Mouse (Mus musculus) neural tube, embryonic 14.5 days (tissue): Measurements from ENCODE around the gene Abcb1b. TPM values are rescaled to one million over a fixed set of nuclear protein-coding genes. Genes with fewer than 3 reads are reported as not detected.
"Not testable (repeated sequence)": the region's sequence is repeated elsewhere in the genome, so short reads cannot be mapped to it uniquely, and the experiment has no call there.

Experiments used
- ATAC-seq: fragments of 200-750 bp; cut with Nextera tagmentation; 2 replicates; pipeline ENCODE4 v1.8.0; 2017; ENCODE audit warnings: low read depth, mild to moderate bottlenecking, moderate TSS enrichment, moderate library complexity
- H3K27ac ChIP-seq: fragments of 300-500 bp; sonication (generic); 2 replicates; pipeline ENCODE4 v1.5.1; 2014; ENCODE audit warnings: low read depth, mild to moderate bottlenecking, control low read depth, low read length, moderate library complexity, mixed read lengths
- H3K27me3 ChIP-seq: fragments of 300-500 bp; sonication (generic); 2 replicates; pipeline ENCODE4 v1.6.1; 2014; ENCODE audit warnings: low read length; ENCODE audit not compliant: control insufficient read depth, insufficient read depth
- H3K36me3 ChIP-seq: fragments of 300-500 bp; sonication (generic); 2 replicates; pipeline ENCODE4 v1.6.1; 2014; ENCODE audit warnings: low read length, mixed read lengths; ENCODE audit not compliant: control insufficient read depth, insufficient read depth
- H3K4me1 ChIP-seq: fragments of 300-500 bp; sonication (generic); 2 replicates; pipeline ENCODE4 v1.6.1; 2014; ENCODE audit warnings: low read length; ENCODE audit not compliant: control insufficient read depth, insufficient read depth
- H3K4me2 ChIP-seq: fragments of 300-500 bp; sonication (generic); 2 replicates; pipeline ENCODE4 v1.6.1; 2014; ENCODE audit warnings: mild to moderate bottlenecking, low read depth, low read length, control low read depth
- H3K4me3 ChIP-seq: fragments of 300-500 bp; sonication (generic); 2 replicates; pipeline ENCODE4 v1.5.1; 2014; ENCODE audit warnings: low read depth, low read length, control low read depth, mixed read lengths
- H3K9ac ChIP-seq: fragments of 300-500 bp; sonication (generic); replicated peaks from 2 replicates; pipeline ENCODE4 v1.6.1; 2014; ENCODE audit warnings: low read depth, mild to moderate bottlenecking, control low read depth, low read length, mixed read lengths
- H3K9me3 ChIP-seq: fragments of 300-500 bp; sonication (generic); 2 replicates; pipeline ENCODE4 v1.6.1; 2016; ENCODE audit warnings: low read length; ENCODE audit not compliant: control insufficient read depth
- whole genome bisulfite sequencing: fragments of 180-500 bp; shearing (Covaris S2); extraction: QIAGEN DNeasy Blood & Tissue Kit; methylation state at CpG from one replicate; pipeline ENCODE4 v1.1.7; 2014; 5-methylcytosine and 5-hydroxymethylcytosine counted together
- polyA plus RNA-seq: library from polyadenylated mRNA; unstranded; fragments of >200 nt; fragmentation: Nextera tagmentation; extraction: Ambion mirVana; gene quantifications from 2 replicates; pipeline ENCODE4 v1.2.1, GENCODE M21; 2014

The Abcb1b gene
- polyA plus RNA-seq, 1 experiment from 2014 or later: 0.51 TPM

- H3K4me1 ChIP-seq: peaks cover 5% of the 10 kb centered on the region; the same call in 1 of the 2 replicates
- H3K4me3 ChIP-seq: peak overlapping the region; percentile 18; the same call in 1 of the 2 replicates
- peak overlapping the region; percentile 47 for H3K4me2 ChIP-seq
- 15% methylated on average over 7 of the region's 8 CpGs for WGBS
- H3K9me3 ChIP-seq: no peaks in the 10 kb centered on the region
- H3K27me3 ChIP-seq: no peaks in the 10 kb centered on the region
- ATAC-seq: peak; percentile 68
- no peaks in the 10 kb centered on the region for H3K36me3 ChIP-seq
- H3K9ac ChIP-seq: no peak overlapping the region; the same call in 1 of the 2 replicates
- H3K27ac ChIP-seq: no peak overlapping the region
These were observed 22.0 kb downstream of the Abcb1b start for GRCm38 (mm10) chr5:8819635-8820591.

GRCm38 (mm10) chr5:8820592-8821104 is 22.7 kb downstream of the Abcb1b start:
- H3K4me1 ChIP-seq, H3K4me3 ChIP-seq, H3K27me3 ChIP-seq, H3K36me3 ChIP-seq, H3K9me3 ChIP-seq, H3K9ac ChIP-seq, H3K27ac ChIP-seq: not testable (repeated sequence)
- H3K4me2 ChIP-seq: peak overlapping the region; percentile 47
- whole genome bisulfite sequencing: 0% methylated on average over 4 of the region's 6 CpGs
- 0 out of 2 replicates have a peak, but pooled peaks have one; percentile 52 for ATAC-seq

DNA sequence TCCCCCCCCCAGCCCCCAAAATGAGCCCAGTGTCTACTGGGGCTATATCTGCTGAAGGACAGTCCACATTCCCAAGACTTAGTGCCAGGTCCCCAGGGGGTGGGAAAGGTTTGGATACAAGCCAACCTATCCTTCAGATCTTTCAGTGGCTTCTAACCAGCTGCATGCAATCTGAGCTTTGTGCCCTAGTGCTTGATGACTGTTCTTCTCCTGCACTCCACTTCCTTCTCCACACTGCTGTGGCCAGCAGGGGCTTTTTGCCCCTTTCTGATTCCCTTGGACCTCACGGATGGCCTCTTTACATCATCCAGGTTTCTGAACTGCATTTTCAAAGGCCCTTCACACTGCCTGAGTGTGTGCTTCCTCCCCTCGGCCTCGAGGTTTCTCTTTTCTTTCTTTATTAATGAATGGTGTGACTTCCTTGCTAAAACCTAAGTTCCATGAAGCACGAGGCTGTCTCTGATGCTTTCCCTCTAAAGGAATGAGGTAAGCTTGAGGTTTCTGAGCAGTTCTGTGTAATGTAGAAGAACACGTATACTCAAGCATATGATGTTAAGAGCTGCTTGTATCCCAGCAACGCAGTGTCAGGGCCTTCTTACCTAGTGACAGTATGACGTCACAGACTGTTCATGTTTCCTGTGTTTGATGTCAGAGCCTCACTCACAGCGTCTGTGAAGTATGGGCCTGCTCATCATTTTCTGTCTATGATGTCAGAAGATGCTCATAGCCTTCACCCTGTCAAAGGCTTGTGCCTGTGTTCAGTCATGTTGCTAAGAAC is 40.9 kb downstream of the Abcb1b start:
- Histone ChIP-seq H3K36me3 (no peaks in the 10 kb centered on the region), H3K4me3 (no peak overlapping the region), H3K27ac (no peak overlapping the region), H3K27me3 (no peaks in the 10 kb centered on the region), H3K4me1 (no peaks in the 10 kb centered on the region), H3K9me3 (no peaks in the 10 kb centered on the region), H3K4me2 (no peak overlapping the region), H3K9ac (no peak overlapping the region)
- peak; percentile 13; the same call in 1 of the 2 replicates for ATAC-seq
- WGBS: 68% methylated on average over 8 of the region's 8 CpGs

GRCm38 (mm10) chr5:8839651-8840050 is 41.7 kb downstream of the Abcb1b start:
- no peak for ATAC-seq
- Histone ChIP-seq H3K4me1 (no peaks in the 10 kb centered on the region), H3K9me3 (no peaks in the 10 kb centered on the region), H3K27ac (no peak overlapping the region), H3K36me3 (no peaks in the 10 kb centered on the region), H3K27me3 (no peaks in the 10 kb centered on the region), H3K4me3 (no peak overlapping the region), H3K9ac (no peak overlapping the region), H3K4me2 (no peak overlapping the region)
- 87% methylated on average over 4 of the region's 4 CpGs for WGBS

GRCm38 (mm10) chr5:8840887-8841286 is 42.9 kb downstream of the Abcb1b start:
- H3K9me3 ChIP-seq: no peaks in the 10 kb centered on the region
- H3K27me3 ChIP-seq: no peaks in the 10 kb centered on the region
- no peak overlapping the region for H3K4me3 ChIP-seq
- WGBS: 38% methylated on average over 5 of the region's 5 CpGs
- H3K4me1 ChIP-seq: no peaks in the 10 kb centered on the region
- H3K27ac ChIP-seq: no peak overlapping the region
- H3K4me2 ChIP-seq: no peak overlapping the region
- ATAC-seq: peak; percentile 81; the same call in 1 of the 2 replicates
- no peaks in the 10 kb centered on the region for H3K36me3 ChIP-seq
- no peak overlapping the region for H3K9ac ChIP-seq

- Histone ChIP-seq H3K27me3 (no peaks in the 10 kb centered on the region), H3K9ac (no peak overlapping the region), H3K4me3 (no peak overlapping the region), H3K27ac (no peak overlapping the region), H3K9me3 (no peaks in the 10 kb centered on the region), H3K4me1 (no peaks in the 10 kb centered on the region), H3K4me2 (no peak overlapping the region), H3K36me3 (no peaks in the 10 kb centered on the region)
- WGBS: 45% methylated on average over 3 of the region's 3 CpGs
- ATAC-seq: no peak
These were observed 44.9 kb downstream of the Abcb1b start for GRCm38 (mm10) chr5:8842815-8843214.

DNA sequence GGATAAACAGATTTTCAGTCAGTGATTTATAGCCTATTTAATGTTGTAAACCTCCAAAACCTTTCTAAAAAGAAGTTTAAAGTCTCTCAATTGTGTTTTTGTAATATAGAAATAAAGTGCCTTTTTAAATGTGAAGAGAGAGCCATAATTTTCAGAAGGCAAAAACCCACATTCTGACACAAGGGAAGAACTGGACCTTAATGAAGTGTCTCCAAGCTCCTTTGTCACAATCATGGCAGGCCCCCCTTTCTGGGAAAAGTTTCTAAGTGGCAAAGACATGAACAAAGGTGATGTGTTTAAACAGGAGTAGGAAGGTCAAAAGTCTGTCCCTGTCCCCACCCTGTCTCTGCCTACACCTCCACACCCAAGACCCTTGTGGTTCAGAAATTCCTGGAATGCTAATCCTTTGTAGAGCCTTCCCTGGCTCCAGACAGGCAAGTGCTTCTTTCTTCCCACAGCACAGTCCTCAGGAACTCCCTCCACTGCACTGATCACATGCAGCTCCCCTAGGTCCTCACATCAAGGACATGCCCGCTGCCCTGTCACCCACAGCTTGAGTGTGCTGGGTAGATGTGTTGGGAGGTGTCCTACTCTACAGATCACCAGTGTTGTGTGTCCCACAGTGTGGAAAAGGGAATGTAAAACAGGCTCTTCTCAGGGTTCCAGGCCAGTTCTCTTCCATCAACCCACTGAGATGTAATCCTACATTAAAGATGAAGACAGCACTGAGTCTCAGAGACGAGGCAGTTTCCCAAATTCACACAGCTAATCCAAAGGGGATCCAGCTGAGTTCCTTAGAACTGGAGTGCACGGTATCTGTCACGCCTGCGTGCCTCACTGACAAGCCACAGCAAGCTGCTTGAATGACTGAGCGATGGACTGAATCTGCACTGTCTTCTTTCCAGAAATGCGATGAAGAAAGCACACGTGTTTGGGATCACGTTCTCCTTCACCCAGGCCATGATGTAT is 50.9 kb downstream of the Abcb1b start:
- not testable (repeated sequence) for H3K4me1 ChIP-seq, H3K9me3 ChIP-seq, H3K27me3 ChIP-seq, H3K4me2 ChIP-seq, H3K27ac ChIP-seq, H3K36me3 ChIP-seq, ATAC-seq, H3K9ac ChIP-seq, H3K4me3 ChIP-seq
- 64% methylated on average over 5 of the region's 9 CpGs for WGBS

DNA sequence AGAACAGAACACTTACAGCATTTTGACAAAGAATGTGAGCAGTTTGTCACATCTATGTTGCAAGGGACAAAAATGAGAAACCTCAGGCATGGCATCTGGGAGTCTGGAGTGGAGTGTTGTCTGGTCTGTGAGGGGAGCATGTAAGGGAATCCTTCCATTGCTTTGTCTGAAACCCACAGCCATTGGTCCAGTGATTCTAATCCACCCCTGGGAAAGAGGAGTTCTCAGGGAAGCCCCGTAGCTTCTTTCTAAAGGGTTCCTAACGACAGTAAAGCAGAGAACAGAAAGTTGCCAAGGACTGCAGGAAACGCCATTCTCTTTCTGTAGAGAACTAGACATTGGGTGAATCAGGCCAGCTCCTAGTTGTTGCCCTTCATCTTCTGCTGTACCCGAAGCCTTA is 52.9 kb downstream of the Abcb1b start:
- Histone ChIP-seq H3K27me3 (no peaks in the 10 kb centered on the region), H3K4me2 (no peak overlapping the region), H3K4me1 (no peaks in the 10 kb centered on the region), H3K27ac (no peak overlapping the region), H3K9ac (no peak overlapping the region), H3K4me3 (no peak overlapping the region), H3K36me3 (no peaks in the 10 kb centered on the region), H3K9me3 (no peaks in the 10 kb centered on the region)
- no peak for ATAC-seq
- 73% methylated on average over 4 of the region's 4 CpGs for WGBS
